Comparison of ENCODE assay signal across 22 mouse cellular contexts in the genomic region with DNA sequence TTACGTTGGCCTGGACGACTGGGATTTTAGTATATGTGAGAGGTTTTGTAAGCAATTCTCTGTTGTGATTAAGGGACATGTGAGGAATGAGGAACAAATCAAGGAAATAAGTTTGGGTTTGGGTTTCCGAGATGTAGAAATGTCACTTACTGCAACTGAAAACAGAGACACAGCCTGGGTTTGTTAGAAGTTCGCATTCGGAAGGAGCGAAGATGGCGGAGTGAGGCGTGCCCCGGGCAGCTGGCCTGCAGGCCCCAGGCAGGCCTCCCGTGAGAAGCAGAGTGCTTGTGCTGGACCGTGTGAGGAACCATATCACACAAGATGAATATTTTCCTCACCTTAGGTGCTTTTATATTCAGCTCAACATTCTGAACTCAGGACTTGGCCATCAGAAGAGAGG.
"Had no signal": no experiment of that assay in that cellular context is flagged by ENCODE, and none has a peak within 500 bp of the region (broad histone marks: within the 10 kb centered on the region; RNA-seq: fewer than 3 reads in every experiment).

No protein-coding gene starts in this region.

- DNase-seq: kidney, postnatal 25 days; layer of hippocampus, adult 9-11 months; liver; lung, adult 18-20 months; lung, postnatal 10 days; lung, postnatal 4 days; thymus, adult 18-20 months; thymus, postnatal 36 days had no signal

- H3K4me3 ChIP-seq: layer of hippocampus, adult 2 months; limb, embryonic 10.5 days; limb, embryonic 13.5 days; liver, embryonic 12.5 days; liver, embryonic 15.5 days; lung, embryonic 15.5 days; megakaryocyte, embryonic 14.5 days; midbrain, embryonic 10.5 days; midbrain, embryonic 13.5 days; myocyte; neural tube, embryonic 13.5 days had no signal

- H3K4me1 ChIP-seq: limb, embryonic 10.5 days; limb, embryonic 13.5 days; liver, embryonic 12.5 days; lung, embryonic 15.5 days; midbrain, embryonic 10.5 days; midbrain, embryonic 13.5 days; neural tube, embryonic 13.5 days had no signal

- H3K36me3 ChIP-seq: limb, embryonic 10.5 days; limb, embryonic 13.5 days; liver, embryonic 12.5 days; liver, embryonic 15.5 days; lung, embryonic 15.5 days; midbrain, embryonic 10.5 days; midbrain, embryonic 13.5 days; neural tube, embryonic 13.5 days had no signal

- ATAC-seq: liver, embryonic 12.5 days; midbrain, embryonic 13.5 days; midbrain, embryonic 16.5 days had no signal

- H3K27me3 ChIP-seq: limb, embryonic 13.5 days; liver, embryonic 12.5 days; liver, embryonic 15.5 days; lung, embryonic 15.5 days; megakaryocyte, embryonic 14.5 days; midbrain, embryonic 13.5 days; neural tube, embryonic 13.5 days had no signal

- H3K27ac ChIP-seq: kidney, postnatal 0 days; layer of hippocampus, adult 2 months; limb, embryonic 10.5 days; limb, embryonic 13.5 days; liver, embryonic 12.5 days; liver, embryonic 15.5 days; lung, embryonic 15.5 days; midbrain, embryonic 10.5 days; midbrain, embryonic 13.5 days; neural tube, embryonic 13.5 days; stomach, postnatal 0 days had no signal
